Mouse (Mus musculus) embryonic fibroblast, embryonic 13.5 days (primary cell): ENCODE data around the gene Fam98c. TPM values are rescaled to one million over a fixed set of nuclear protein-coding genes. Genes with fewer than 3 reads are reported as not detected.
"Not testable (repeated sequence)": the region's sequence is repeated elsewhere in the genome, so short reads cannot be mapped to it uniquely, and the experiment has no call there.

Experiments used
- H3K27ac ChIP-seq: 2 replicates; pipeline ENCODE4 v1.5.1; 2012; ENCODE audit warnings: low read length, control low read depth, inconsistent platforms; ENCODE audit not compliant: insufficient read depth
- H3K4me1 ChIP-seq: 2 replicates; pipeline ENCODE4 v1.6.1; 2011; ENCODE audit warnings: low read length; ENCODE audit not compliant: control insufficient read depth, insufficient read depth
- H3K4me3 ChIP-seq: 2 replicates; pipeline ENCODE4 v1.5.1; 2011; ENCODE audit warnings: mild to moderate bottlenecking, control low read depth, low read length; ENCODE audit not compliant: insufficient read depth
- CTCF ChIP-seq: IDR thresholded peaks from 2 replicates; pipeline ENCODE4 v1.5.1; 2011; ENCODE audit warnings: mild to moderate bottlenecking, control low read depth, low read length, moderate library complexity, borderline replicate concordance; ENCODE audit not compliant: insufficient read depth
- POLR2A ChIP-seq: IDR thresholded peaks from 2 replicates; pipeline ENCODE4 v1.6.1; 2011; ENCODE audit warnings: low read depth, mild to moderate bottlenecking, control low read depth, low read length, moderate library complexity
- polyA plus RNA-seq: library from polyadenylated mRNA; stranded (reverse); fragments of >200 nt; gene quantifications from 2 replicates; pipeline ENCODE4 v1.2.4, GENCODE M21; 2011; ENCODE audit warnings: low read depth; ENCODE audit not compliant: missing spikeins, insufficient read length

Gene Fam98c
- polyA plus RNA-seq, 1 experiment = 5.5 TPM

DNA sequence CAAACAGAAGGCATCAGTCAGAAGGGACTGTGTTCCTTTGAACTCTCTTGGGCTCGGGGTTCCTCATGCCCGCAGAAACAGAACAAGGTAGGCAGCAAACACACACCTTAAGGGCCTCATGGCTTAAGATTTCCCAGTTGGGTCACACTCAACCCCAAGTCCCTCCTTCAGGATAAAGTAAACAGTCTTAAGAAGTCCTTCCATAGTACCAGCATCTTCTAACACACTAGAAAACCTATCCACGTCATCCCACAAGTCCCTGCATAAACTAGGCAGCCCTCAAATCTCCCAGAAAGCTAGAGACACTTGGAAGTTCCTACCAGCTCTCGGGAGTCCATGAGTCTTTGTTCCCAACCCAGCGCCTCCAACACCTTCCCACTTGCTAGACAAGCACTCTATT lies 6.3 kb upstream of the Fam98c start:
- H3K4me3 ChIP-seq = no peak overlapping the region
- TF ChIP-seq CTCF (no peak), POLR2A (no peak)
- peaks cover 4% of the 10 kb centered on the region; the same call in 1 of the 2 replicates for H3K4me1 ChIP-seq
- H3K27ac ChIP-seq = no peak overlapping the region

DNA sequence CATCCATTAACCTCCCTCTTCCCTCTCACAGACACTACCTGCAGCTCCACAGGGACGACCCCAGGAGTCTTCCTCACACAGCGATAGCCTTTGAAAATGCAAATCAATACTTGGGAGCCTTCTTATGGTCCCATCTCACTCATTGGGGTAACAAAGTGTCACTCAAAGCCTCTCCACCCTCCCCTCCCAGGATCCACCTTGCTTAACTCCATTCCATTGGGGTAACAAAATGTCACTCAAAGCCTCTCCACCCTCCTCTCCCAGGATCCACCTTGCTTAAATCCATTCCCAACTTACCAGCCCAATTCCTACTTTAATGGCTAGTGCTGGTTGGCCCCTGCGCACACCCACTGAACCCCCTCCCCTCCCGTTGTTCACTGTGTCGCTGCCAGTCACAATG lies 2.2 kb upstream of the Fam98c start:
- H3K27ac ChIP-seq = no peak overlapping the region
- no peaks in the 10 kb centered on the region for H3K4me1 ChIP-seq
- H3K4me3 ChIP-seq = no peak overlapping the region
- TF ChIP-seq CTCF (no peak), POLR2A (peak; percentile 45; the same call in 1 of the 2 replicates)

DNA sequence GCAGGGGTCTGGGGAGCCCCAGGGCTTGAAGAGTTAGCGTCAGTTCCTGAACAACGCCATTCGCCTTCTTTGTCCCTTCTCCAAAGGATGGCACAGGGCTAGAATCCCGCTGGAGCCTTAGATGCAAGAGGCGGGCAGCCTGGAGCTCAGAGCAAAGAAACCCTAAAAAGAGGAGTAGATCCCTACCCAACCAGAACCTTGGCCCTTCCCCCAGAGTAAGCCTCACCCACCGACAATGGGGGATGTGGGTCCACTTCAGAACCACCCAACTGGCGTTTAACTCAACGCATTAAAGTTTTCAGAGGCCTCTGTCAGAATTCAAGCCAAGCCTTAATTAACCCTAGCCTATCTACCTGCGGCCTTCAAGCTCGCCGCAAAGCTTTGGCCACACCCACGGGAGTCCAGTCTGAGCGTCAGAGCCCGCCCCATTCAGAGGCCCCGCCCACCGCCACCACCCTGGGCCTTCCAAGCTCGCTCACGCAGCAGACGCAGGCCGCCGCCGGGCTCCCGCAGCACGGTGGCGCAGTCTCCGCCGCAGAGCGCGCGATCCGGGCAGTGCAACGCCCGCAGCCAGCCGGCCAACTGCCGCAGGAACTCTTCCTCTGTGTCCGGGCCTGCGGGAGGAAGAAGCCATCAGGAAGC lies 717 bp downstream of the Fam98c start:
- Histone ChIP-seq H3K27ac (0 out of 2 replicates have a peak overlapping the region, but pooled peaks have one; percentile 9), H3K4me1 (no peaks in the 10 kb centered on the region), H3K4me3 (peak overlapping the region; percentile 75)
- TF ChIP-seq CTCF (no peak), POLR2A (peak; percentile 66)

DNA sequence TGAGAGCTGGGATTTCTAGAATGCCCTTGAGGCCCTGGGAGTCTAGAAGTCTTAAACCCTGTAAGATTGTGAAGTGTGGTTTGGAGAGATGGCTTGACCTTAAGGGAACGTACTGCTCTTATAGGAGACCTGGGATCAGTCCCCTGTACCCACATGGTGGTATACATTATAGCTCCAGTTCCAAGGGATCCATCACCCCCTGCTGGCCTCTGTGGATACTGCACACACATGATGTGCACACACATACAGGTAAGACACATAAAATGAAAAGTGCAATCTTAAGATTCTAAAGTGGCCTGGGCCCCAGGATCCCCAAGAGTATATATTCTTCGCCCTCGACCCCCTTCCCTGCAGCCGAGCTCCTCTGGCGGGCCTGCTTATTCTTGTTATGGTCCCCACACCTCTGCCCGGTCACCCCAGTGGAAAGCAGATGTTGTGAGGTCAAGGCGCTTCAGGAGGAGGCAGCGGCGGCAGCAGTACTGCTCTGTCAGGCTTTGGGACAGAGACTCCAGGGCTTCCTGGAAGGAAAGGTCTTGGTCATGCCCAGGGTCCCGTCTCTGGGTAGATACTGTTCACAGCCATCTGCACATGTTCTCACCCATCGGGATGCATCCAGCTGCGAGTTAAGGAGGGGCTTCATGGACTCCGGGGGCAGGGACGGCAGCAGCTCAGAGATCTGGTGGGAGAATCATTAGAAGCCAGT lies 1.9 kb downstream of the Fam98c start:
- no peak overlapping the region for H3K4me3 ChIP-seq
- H3K27ac ChIP-seq = no peak overlapping the region
- H3K4me1 ChIP-seq = no peaks in the 10 kb centered on the region
- no peak for TF ChIP-seq POLR2A
- no peak for TF ChIP-seq CTCF

DNA sequence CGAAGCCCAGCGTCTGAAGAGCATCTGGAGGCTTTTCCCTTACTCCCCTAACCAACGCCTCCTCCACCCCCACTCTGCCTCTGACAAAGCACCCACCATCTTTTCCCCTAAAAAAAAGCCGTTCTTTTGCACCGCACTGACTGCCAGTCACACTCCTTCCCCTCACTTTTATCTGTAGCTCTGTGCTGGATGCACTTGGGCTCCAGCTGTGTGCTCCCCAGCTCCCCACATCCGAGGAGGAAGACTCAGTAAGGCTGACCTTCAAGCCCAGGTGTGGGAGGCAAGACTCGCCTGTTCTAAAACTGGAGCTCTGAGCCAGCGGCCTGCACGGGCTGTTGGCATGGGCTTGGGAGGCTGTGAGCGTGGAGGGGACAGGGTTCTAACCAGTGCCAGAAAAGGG lies 4.5 kb downstream of the Fam98c start:
- TF ChIP-seq POLR2A = no peak
- TF ChIP-seq CTCF = no peak
- no peak overlapping the region for H3K4me3 ChIP-seq
- H3K27ac ChIP-seq = no peak overlapping the region
- no peaks in the 10 kb centered on the region for H3K4me1 ChIP-seq

DNA sequence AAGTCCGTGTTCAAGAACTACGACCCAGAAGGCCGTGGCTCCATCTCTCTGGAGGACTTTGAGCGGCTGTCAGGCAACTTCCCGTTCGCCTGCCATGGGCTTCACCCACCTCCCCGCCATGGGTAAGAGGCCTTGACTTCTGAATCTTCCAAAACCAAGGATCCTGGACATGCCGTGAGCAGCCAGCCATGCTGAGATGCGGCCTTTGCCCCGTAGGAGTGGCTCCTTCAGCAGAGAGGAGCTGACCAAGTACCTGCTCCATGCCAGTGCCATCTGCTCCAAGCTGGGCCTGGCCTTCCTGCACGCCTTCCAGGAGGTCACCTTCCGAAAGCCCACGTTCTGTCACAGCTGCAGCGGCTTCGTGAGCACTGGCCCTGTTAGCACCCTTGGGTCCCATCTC lies 7.3 kb downstream of the Fam98c start:
- H3K4me3 ChIP-seq = no peak overlapping the region
- no peaks in the 10 kb centered on the region for H3K4me1 ChIP-seq
- no peak for TF ChIP-seq CTCF

DNA sequence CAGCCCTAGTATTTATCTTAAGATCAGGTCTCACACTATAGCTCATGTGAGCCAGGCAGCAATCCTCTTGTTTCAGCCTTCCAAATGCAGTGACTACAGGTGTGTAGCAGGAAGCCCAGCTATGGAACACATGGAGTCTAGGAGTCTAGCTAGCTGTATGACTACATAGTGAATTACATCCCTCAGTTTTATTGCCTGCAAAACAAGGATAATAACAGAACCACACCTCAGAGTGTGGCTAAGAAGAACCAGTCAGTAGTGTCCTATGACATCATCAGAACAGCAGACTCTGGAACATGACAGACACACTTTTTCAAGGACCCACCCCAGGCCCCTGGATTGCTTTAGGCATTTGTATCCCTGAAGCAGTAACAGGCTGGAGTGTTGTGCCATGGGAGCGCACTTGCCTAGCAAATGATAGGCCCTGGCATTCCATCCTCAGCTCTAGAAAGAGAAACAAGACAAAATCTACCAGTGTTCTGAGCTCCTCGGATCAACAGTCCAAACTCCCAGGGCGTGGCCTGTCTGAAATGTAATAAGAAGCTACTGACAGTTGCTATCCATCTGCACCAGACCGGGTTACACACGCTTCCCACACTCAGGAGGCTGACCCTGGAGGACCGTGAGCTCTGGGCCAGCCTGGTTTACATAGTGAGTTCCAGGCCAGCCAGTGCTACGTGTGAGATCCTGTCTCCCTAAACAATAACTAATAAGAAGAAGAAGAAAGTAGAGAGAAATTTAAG lies 9.2 kb downstream of the Fam98c start:
- Histone ChIP-seq H3K27ac (no peak overlapping the region), H3K4me3 (no peak overlapping the region), H3K4me1 (no peaks in the 10 kb centered on the region)
- TF ChIP-seq POLR2A (no peak), CTCF (no peak)

More for the DNA sequence above, 7.3 kb downstream of the Fam98c start:
- no peak overlapping the region for H3K27ac ChIP-seq

DNA sequence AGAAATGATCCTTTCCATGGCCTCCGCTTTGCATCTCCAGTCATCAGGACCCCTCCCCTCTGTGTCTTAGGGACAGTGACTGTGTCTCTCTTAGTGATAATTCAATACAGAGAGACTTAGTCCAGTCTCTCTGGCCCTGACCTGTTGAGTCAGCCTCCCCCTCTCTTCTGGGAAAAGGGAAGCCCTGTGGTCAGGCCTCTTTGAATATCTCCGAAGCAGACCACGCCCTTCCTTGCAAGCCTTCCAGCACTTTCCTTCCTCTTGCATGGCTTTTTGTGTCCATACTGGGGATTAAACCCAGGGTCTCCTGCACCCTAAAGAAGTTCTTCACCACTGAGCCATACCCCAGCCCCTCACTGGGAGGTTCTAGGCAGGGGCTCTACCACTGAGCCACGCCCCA lies 12.0 kb downstream of the Fam98c start:
- no peaks in the 10 kb centered on the region for H3K4me1 ChIP-seq
- no peak overlapping the region for H3K27ac ChIP-seq
- no peak for TF ChIP-seq POLR2A
- no peak for TF ChIP-seq CTCF
- H3K4me3 ChIP-seq = no peak overlapping the region

DNA sequence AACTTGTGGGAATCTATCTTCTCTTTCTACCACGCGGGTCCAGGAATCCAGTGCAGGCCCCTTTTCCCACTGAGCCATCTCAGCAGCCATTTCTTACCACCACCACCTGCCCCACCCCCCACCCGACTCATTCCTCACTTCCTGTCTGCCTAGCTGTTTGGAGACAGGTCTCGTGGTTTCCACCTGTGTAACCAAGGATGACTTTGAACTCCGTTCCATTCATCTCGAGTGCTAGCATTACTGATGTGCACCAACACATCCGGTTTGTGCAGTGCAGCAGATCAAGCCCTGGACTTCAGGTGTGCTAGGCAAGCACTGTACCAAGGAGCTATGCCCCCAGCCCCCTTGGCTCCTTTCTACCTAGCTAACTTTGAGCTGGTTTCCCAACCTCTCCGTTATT lies 14.6 kb downstream of the Fam98c start:
- Histone ChIP-seq H3K27ac (no peak overlapping the region), H3K4me1 (no peaks in the 10 kb centered on the region), H3K4me3 (no peak overlapping the region)
- TF ChIP-seq POLR2A (no peak), CTCF (no peak)

DNA sequence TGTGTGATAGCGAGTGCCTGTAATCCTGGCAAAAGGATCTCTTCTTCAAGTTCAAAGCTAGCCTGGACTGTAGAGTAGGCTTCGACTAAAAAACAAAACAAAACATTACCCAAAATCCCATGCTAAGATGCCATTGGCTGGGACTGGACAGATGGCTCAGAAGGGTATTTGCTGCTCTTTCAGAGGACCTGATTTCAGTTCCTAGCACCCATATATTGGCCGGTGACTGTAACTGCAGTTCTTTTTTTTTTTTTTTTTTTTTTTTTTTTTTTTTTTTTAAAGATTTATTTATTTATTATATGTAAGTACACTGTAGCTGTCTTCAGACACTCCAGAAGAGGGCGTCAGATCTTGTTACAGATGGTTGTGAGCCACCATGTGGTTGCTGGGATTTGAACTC lies 16.8 kb downstream of the Fam98c start:
- not testable (repeated sequence) for H3K4me3 ChIP-seq, H3K27ac ChIP-seq, H3K4me1 ChIP-seq

DNA sequence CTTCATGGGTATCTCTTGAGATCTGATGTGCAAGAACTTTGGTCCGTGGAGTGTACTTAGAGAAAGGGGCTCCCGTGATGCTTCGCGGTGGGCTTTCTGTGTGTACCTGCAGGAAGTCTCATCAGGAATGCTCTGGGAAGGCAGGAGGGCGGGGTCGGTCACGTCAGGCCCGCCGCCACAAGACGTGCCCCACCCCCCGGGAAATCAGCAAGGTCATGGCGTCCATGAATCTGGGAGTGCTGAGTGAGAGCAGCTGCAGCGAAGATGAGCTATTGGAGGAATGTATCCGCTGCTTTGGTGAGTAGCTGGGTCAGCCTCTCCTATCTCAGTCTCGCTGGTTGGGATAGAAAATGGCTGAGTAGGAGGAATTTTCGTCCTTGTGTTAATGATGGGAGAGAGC lies 18.6 kb downstream of the Fam98c start:
- no peaks in the 10 kb centered on the region for H3K4me1 ChIP-seq
- H3K4me3 ChIP-seq = no peak overlapping the region
- TF ChIP-seq CTCF (no peak), POLR2A (no peak)
- no peak overlapping the region for H3K27ac ChIP-seq
